Mouse (Mus musculus) liver, adult 2 months (tissue): ENCODE measurements around the gene Nbl1.

Source experiments
- CTCF ChIP-seq: fragments of 200-500 bp; IDR thresholded peaks from 2 replicates; pipeline ENCODE4 v1.5.1; 2011; ENCODE audit warnings: low read depth, low read length, control low read depth
- POLR2A ChIP-seq: fragments of 200-500 bp; IDR thresholded peaks from 2 replicates; pipeline ENCODE4 v1.6.1; 2011; ENCODE audit warnings: low read length, control low read depth; ENCODE audit not compliant: insufficient read depth; ENCODE audit errors: extremely low read depth

DNA sequence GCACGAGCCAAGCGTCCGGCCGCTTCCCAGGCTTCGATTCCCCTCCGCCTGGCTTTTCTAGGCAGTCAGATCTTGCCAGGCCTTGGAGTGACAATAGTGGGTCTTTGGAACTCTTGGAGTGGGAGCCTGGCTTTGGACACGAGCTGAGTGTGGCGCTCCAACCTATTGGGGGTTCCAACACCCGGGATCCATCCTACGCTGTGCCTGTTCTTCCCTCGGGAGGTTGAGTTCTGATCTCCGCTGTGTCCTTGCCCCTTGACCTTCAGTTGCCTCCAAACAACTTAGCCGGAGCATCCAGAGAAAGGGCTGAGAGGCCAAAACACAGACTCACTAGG lies 370 bp upstream of the Nbl1 start:
- TF ChIP-seq CTCF (no peak), POLR2A (no peak)
